In the genomic region with DNA sequence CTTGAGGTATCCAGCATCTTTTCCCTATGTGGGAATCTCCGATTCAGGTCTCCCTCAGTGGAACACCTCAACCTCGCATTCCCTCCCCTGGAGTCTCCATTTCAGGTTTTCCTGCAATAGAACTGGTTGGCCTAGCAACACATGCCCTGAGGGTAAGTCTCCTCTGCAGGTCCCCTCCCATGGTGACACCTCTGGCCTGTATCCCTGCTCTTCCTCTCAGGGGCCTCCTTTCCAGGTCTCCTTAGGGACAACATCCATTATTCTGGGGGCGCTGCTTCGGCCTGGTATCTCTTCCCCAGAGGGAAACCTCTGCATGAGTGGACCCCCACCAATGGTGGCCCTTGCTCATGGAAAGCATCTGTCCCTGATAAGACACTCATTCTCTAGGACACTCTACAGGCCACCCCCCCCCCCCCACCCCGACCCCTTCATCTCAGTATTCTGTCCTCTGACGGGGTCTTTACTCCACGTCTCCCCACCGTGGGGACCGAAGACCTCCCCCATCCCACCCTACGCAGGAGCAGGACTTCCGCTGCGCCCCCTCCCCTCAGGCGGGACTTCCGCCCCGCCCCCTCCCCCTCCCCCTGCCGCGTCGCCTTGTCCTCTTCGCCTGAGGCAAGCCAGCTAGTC, we compare ENCODE assay signal across 8 mouse cellular contexts. TPM values are rescaled to one million over a fixed set of nuclear protein-coding genes. Genes with fewer than 3 reads are reported as not detected.
DNase-seq lines count a peak whose midpoint lies in the region; ATAC-seq and TF ChIP-seq lines count a peak whose summit lies in the region.

Gene Atxn10, plus strand, starts transcription at position 575 of the 630 bp plus-strand sequence.

- H3K4me1 ChIP-seq in ES-Bruce4 (ENCODE audit: control insufficient read depth, insufficient read depth, low read length) = peaks cover 8% of the 10 kb centered on the region
- no peaks in the 10 kb centered on the region; the same call in 1 of the 2 replicates for H3K4me1 ChIP-seq in kidney, postnatal 0 days (replicated peaks; ENCODE audit: insufficient read depth, low read length)
- H3K4me1 ChIP-seq in midbrain, embryonic 11.5 days (ENCODE audit: control insufficient read depth, insufficient read depth, low read length) = peaks cover 6% of the 10 kb centered on the region; the same call in 1 of the 2 replicates

- peak within 1 kb of the TSS; percentile 69 for H3K4me2 ChIP-seq in kidney, postnatal 0 days (ENCODE audit: low read length)
- H3K4me2 ChIP-seq in midbrain, embryonic 11.5 days = peak within 1 kb of the TSS; percentile 75

- H3K27ac ChIP-seq in ES-Bruce4 (ENCODE audit: insufficient read depth, low read length) = peak within 1 kb of the TSS; percentile 56
- H3K27ac ChIP-seq in kidney, postnatal 0 days = peak within 1 kb of the TSS; percentile 90
- peak within 1 kb of the TSS; percentile 93 for H3K27ac ChIP-seq in midbrain, embryonic 11.5 days (ENCODE audit: low read depth, low read length)

- H3K9me3 ChIP-seq in ES-Bruce4 (replicated peaks; ENCODE audit: control insufficient read depth, insufficient read depth, low read length, poor library complexity, severe bottlenecking) = no peaks in the 10 kb centered on the region
- H3K9me3 ChIP-seq in kidney, postnatal 0 days (replicated peaks; ENCODE audit: low read length) = no peaks in the 10 kb centered on the region
- H3K9me3 ChIP-seq in midbrain, embryonic 11.5 days (ENCODE audit: control insufficient read depth, low read length) = no peaks in the 10 kb centered on the region

- DNase-seq in kidney, adult 11 months = peak; percentile 19
- no peak for DNase-seq in kidney, adult 18-20 months
- DNase-seq in cerebellum, postnatal 14 days = peak; percentile 37 to 45
- no peak for DNase-seq in kidney, postnatal 0 days (ENCODE audit: low spot score)
- no peak for DNase-seq in midbrain, embryonic 11.5 days (ENCODE audit: low spot score, missing footprints)
- DNase-seq in thymus, postnatal 36 days = no peak

- peak within 1 kb of the TSS; percentile 80 for H3K9ac ChIP-seq in ES-Bruce4 (ENCODE audit: low read depth, poor library complexity, severe bottlenecking)
- H3K9ac ChIP-seq in kidney, postnatal 0 days (ENCODE audit: low read depth, low read length) = peak within 1 kb of the TSS; percentile 76
- peak within 1 kb of the TSS; percentile 88 for H3K9ac ChIP-seq in midbrain, embryonic 11.5 days (ENCODE audit: low read length)

- no peak for ATAC-seq in granulocyte monocyte progenitor cell, adult 5-6 weeks (replicated peaks; ENCODE audit: poor library complexity, severe bottlenecking)
- ATAC-seq in kidney, postnatal 0 days (replicated peaks; ENCODE audit: low FRiP score, low read depth) = no peak; the same call in 1 of the 2 replicates
- peak; percentile 54 for ATAC-seq in midbrain, embryonic 11.5 days (ENCODE audit: low FRiP score)

- no peak for TF ChIP-seq POLR2A in ES-Bruce4 (IDR thresholded peaks at IDR 0.05; ENCODE audit: insufficient read depth, low read length)

- 0 out of 2 replicates have a peak, but pooled peaks have one; percentile 32 for TF ChIP-seq EP300 in ES-Bruce4 (IDR thresholded peaks at IDR 0.05; ENCODE audit: insufficient read depth, low read depth, low read length)

- no peaks in the 10 kb centered on the region for H3K27me3 ChIP-seq in ES-Bruce4 (ENCODE audit: control insufficient read depth, insufficient read depth, low read length, poor library complexity, severe bottlenecking)
- H3K27me3 ChIP-seq in kidney, postnatal 0 days (ENCODE audit: insufficient read depth, low read length) = no peaks in the 10 kb centered on the region
- H3K27me3 ChIP-seq in midbrain, embryonic 11.5 days (ENCODE audit: control insufficient read depth, insufficient read depth, low read length) = no peaks in the 10 kb centered on the region

- H3K4me3 ChIP-seq in ES-Bruce4 (ENCODE audit: low read depth, low read length) = peak within 1 kb of the TSS; percentile 75
- peak within 1 kb of the TSS; percentile 64 for H3K4me3 ChIP-seq in kidney, postnatal 0 days (replicated peaks; ENCODE audit: low read depth, low read length)
- peak within 1 kb of the TSS; percentile 86 for H3K4me3 ChIP-seq in midbrain, embryonic 11.5 days (ENCODE audit: low read depth, low read length)

- WGBS in kidney, postnatal 0 days = 9% methylated on average over 14 of the region's 19 CpGs
- 10% methylated on average over 17 of the region's 19 CpGs for WGBS in midbrain, embryonic 11.5 days

- TF ChIP-seq CTCF in ES-Bruce4 (IDR thresholded peaks at IDR 0.05; ENCODE audit: low read depth, low read length) = no peak
- TF ChIP-seq CTCF in kidney, postnatal 0 days (IDR thresholded peaks at IDR 0.05; ENCODE audit: low read depth) = no peak

- no peaks in the 10 kb centered on the region for H3K36me3 ChIP-seq in ES-Bruce4 (ENCODE audit: control insufficient read depth, insufficient read depth, low read length, poor library complexity, severe bottlenecking)
- no peaks in the 10 kb centered on the region for H3K36me3 ChIP-seq in kidney, postnatal 0 days (ENCODE audit: insufficient read depth, low read length)
- no peaks in the 10 kb centered on the region for H3K36me3 ChIP-seq in midbrain, embryonic 11.5 days (ENCODE audit: control insufficient read depth, insufficient read depth, low read length)

RNA-seq across cellular contexts. Expression of gene Atxn10, which starts in this region (rescaled TPM):
- 315 and 320 TPM in 2 replicates for polyA plus RNA-seq in ES-Bruce4 (2011; ENCODE audit: insufficient read depth, insufficient read length, low read depth, missing spikeins)
- 96.4 and 117 TPM in 2 replicates for total RNA-seq in granulocyte monocyte progenitor cell, adult 5-6 weeks (2014; fragmentation: Nextera tagmentation)
- 75.8 and 79.6 TPM in 2 replicates for total RNA-seq in granulocyte monocyte progenitor cell, adult 5-6 weeks (2017)
- polyA plus RNA-seq in kidney, postnatal 0 days (2015; fragmentation: Nextera tagmentation; extraction: Ambion mirVana) = 215 and 237 TPM in 2 replicates
- polyA plus RNA-seq in midbrain, embryonic 11.5 days (2014; fragmentation: Nextera tagmentation; extraction: Ambion mirVana) = 419 and 438 TPM in 2 replicates

Comparison
In these comparisons a context has a peak if more than half of its experiments do, and no peak if none do; other contexts are left out.
1. DNase-seq: peak in kidney, adult 11 months (single experiment) and cerebellum, postnatal 14 days (2 of 2); none in kidney, adult 18-20 months (single experiment), kidney, postnatal 0 days (single experiment), midbrain, embryonic 11.5 days (single experiment) and thymus, postnatal 36 days (0 of 2).
2. Peak in every context shown above with its lines, with median percentiles within 50 percentile points of each other: H3K27ac ChIP-seq, H3K4me3 ChIP-seq and H3K9ac ChIP-seq.